Mouse (Mus musculus): ENCODE data around the gene Cyp27b1.

DNA sequence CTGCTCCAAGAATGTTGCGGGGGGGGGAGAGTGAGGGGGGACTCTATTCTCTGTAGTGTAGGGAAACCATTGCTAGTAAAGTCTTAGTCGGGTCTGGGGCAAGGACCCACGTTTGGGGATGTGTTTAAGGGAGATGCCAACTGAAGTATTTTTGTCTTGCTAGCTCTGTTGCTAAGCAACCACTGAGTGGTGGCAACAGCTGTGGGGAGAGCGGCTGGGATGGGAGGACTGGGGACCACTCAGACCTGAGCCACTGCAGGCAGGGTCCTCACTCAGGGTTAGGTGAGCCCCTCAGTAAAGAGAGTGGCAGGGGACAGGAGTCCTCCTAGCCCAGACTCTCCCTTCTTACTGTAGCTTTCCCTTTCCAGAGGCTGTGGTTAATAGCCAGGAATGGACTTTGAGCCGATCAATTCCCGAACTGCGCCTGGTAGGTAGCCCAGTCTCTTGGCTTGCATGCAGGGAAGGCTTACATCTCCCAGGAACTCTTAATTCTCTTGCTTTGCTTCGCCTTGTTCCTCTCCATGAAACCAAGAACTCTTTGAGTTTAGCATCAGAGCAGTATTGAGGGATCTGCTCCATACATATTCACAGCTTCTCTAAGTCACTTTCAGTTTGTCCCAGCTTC is 34.1 kb downstream of the Cyp27b1 start:
- TF ChIP-seq CTCF (IDR thresholded peaks at IDR 0.05; ENCODE audit: low read depth): no peak
- TF ChIP-seq EP300 (IDR thresholded peaks at IDR 0.05; ENCODE audit: low read depth): no peak

Data from liver, embryonic 14.5 days (tissue).